Mouse (Mus musculus) forebrain, embryonic 15.5 days (tissue): Measurements from ENCODE around the gene Trnt1. TPM values are rescaled to one million over a fixed set of nuclear protein-coding genes. Genes with fewer than 3 reads are reported as not detected.
A peak's percentile ranks its signal among the peaks of the same experiment; 100 is the strongest.

Source experiments
- ATAC-seq: fragments of 200-750 bp; cut with Nextera tagmentation; replicated peaks from 2 replicates; pipeline ENCODE4 v1.8.0; 2017; ENCODE audit warnings: mild to moderate bottlenecking, moderate TSS enrichment, moderate library complexity
- H3K27ac ChIP-seq: fragments of 300-500 bp; sonication (generic); replicated peaks from 2 replicates; pipeline ENCODE4 v1.5.1; 2015; ENCODE audit warnings: mild to moderate bottlenecking, inconsistent platforms
- H3K27me3 ChIP-seq: fragments of 300-500 bp; sonication (generic); 2 replicates; pipeline ENCODE4 v1.6.1; 2015; ENCODE audit warnings: inconsistent platforms
- H3K36me3 ChIP-seq: fragments of 300-500 bp; sonication (generic); 2 replicates; pipeline ENCODE4 v1.6.1; 2015; ENCODE audit warnings: mild to moderate bottlenecking, inconsistent platforms
- H3K4me1 ChIP-seq: fragments of 300-500 bp; sonication (generic); 2 replicates; pipeline ENCODE4 v1.6.1; 2015; ENCODE audit warnings: inconsistent platforms
- H3K4me2 ChIP-seq: fragments of 300-500 bp; sonication (generic); replicated peaks from 2 replicates; pipeline ENCODE4 v1.6.1; 2015; ENCODE audit warnings: mild to moderate bottlenecking, inconsistent platforms
- H3K4me3 ChIP-seq: fragments of 300-500 bp; sonication (generic); 2 replicates; pipeline ENCODE4 v1.5.1; 2015; ENCODE audit warnings: mild to moderate bottlenecking, inconsistent platforms
- H3K9ac ChIP-seq: fragments of 300-500 bp; sonication (generic); replicated peaks from 2 replicates; pipeline ENCODE4 v1.6.1; 2015; ENCODE audit warnings: mild to moderate bottlenecking, inconsistent platforms
- H3K9me3 ChIP-seq: fragments of 300-500 bp; sonication (generic); 2 replicates; pipeline ENCODE4 v1.6.1; 2016; ENCODE audit warnings: inconsistent platforms
- WGBS: fragments of 180-500 bp; shearing (Covaris S2); methylation state at CpG from one replicate; pipeline ENCODE4 v1.1.7; 2015; ENCODE audit warnings: mixed read lengths; 5-methylcytosine and 5-hydroxymethylcytosine counted together
- polyA plus RNA-seq: library from polyadenylated mRNA; unstranded; fragments of >200 nt; fragmentation: Nextera tagmentation; extraction: Ambion mirVana; gene quantifications from 2 replicates; pipeline ENCODE4 v1.2.1, GENCODE M21; 2015

The Trnt1 gene
- polyA plus RNA-seq, 1 experiment from 2014 or later: 71.6 TPM

DNA sequence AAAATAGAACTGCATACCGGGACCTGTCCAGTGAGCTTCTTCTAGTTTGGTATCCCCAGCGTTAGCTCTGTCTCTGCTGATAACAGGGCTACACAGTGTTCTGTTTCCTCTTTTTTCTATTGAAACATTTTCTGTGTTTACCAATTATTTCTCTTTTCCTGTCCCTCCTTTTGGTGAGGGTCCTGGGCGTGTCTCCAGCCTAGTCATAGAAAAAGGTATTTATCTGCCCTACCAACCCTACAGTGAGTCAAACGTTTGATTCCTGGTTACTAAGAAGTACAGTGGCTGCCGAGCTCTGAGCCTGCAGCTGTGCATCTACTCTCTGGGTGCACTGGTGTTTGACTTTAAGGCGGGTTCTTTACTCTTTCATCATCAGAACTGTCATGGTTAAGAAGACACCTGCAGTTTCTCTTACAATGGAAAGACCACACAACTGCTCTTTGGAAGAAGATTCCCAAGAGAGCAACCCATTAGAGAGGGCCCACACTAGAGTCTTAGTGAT lies 20.0 kb upstream of the Trnt1 start, which contains the start of gene Il5ra:
Il5ra (minus strand) TSS at position 151 of the 502 bp plus-strand sequence.
- Histone ChIP-seq H3K27ac (no peak within 1 kb of the TSS), H3K9me3 (no peaks in the 10 kb centered on the region), H3K36me3 (no peaks in the 10 kb centered on the region), H3K27me3 (no peaks in the 10 kb centered on the region), H3K4me3 (no peak within 1 kb of the TSS), H3K4me1 (no peaks in the 10 kb centered on the region), H3K9ac (no peak within 1 kb of the TSS), H3K4me2 (no peak within 1 kb of the TSS)
- ATAC-seq: no peak
- WGBS: 80% methylated on average over 6 of the region's 6 CpGs

DNA sequence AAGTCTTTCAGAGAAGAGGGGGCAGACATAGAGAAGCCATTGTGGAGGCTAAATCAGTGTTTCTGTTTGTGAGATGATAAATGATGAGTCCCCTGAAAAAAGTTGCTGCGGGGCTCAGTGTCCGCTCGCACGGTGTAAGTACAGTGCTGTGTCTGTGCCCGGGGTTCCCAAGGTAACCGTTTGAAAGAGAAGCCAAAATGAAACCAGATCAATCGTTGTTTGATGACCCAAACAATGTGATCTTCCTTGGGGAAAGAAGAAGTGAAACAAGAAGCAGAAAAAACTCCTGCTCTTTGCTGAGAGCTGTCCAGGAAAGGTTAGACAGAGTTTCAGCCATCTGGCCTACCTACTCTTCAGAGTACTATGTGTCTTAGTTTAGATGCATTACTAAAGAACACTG lies 18.6 kb upstream of the Trnt1 start:
- ATAC-seq: no peak
- no peak overlapping the region for H3K27ac ChIP-seq
- 84% methylated on average over 7 of the region's 7 CpGs for WGBS
- no peak overlapping the region for H3K4me2 ChIP-seq
- no peaks in the 10 kb centered on the region for H3K9me3 ChIP-seq
- no peak overlapping the region for H3K4me3 ChIP-seq
- H3K36me3 ChIP-seq: no peaks in the 10 kb centered on the region
- no peak overlapping the region for H3K9ac ChIP-seq
- no peaks in the 10 kb centered on the region for H3K27me3 ChIP-seq
- no peaks in the 10 kb centered on the region for H3K4me1 ChIP-seq

GRCm38 (mm10) chr6:106758299-106758698 lies 10.6 kb upstream of the Trnt1 start:
- no peaks in the 10 kb centered on the region for H3K36me3 ChIP-seq
- no peak overlapping the region for H3K4me3 ChIP-seq
- no peaks in the 10 kb centered on the region for H3K9me3 ChIP-seq
- ATAC-seq: no peak
- no peak overlapping the region for H3K4me2 ChIP-seq
- no peaks in the 10 kb centered on the region for H3K4me1 ChIP-seq
- H3K27me3 ChIP-seq: no peaks in the 10 kb centered on the region
- no peak overlapping the region for H3K9ac ChIP-seq
- H3K27ac ChIP-seq: no peak overlapping the region
- WGBS: 81% methylated on average over 3 of the region's 3 CpGs

GRCm38 (mm10) chr6:106760473-106761218 lies 8.3 kb upstream of the Trnt1 start:
- WGBS: 90% methylated on average over 3 of the region's 3 CpGs
- no peak for ATAC-seq
- no peaks in the 10 kb centered on the region for H3K9me3 ChIP-seq
- H3K27me3 ChIP-seq: no peaks in the 10 kb centered on the region
- no peak overlapping the region for H3K4me2 ChIP-seq
- no peaks in the 10 kb centered on the region for H3K36me3 ChIP-seq
- no peak overlapping the region for H3K9ac ChIP-seq
- H3K27ac ChIP-seq: no peak overlapping the region
- H3K4me1 ChIP-seq: no peaks in the 10 kb centered on the region
- H3K4me3 ChIP-seq: no peak overlapping the region

GRCm38 (mm10) chr6:106761486-106761885 lies 7.4 kb upstream of the Trnt1 start:
- Histone ChIP-seq H3K27ac (no peak overlapping the region), H3K36me3 (no peaks in the 10 kb centered on the region), H3K4me1 (no peaks in the 10 kb centered on the region), H3K4me3 (no peak overlapping the region), H3K27me3 (no peaks in the 10 kb centered on the region), H3K9me3 (no peaks in the 10 kb centered on the region), H3K4me2 (no peak overlapping the region), H3K9ac (no peak overlapping the region)
- WGBS: 83% methylated on average over 1 of the region's 1 CpGs
- ATAC-seq: no peak

- Histone ChIP-seq H3K4me3 (no peak overlapping the region), H3K4me2 (no peak overlapping the region), H3K36me3 (no peaks in the 10 kb centered on the region), H3K27me3 (no peaks in the 10 kb centered on the region), H3K9me3 (no peaks in the 10 kb centered on the region), H3K4me1 (peaks cover 14% of the 10 kb centered on the region), H3K9ac (no peak overlapping the region), H3K27ac (no peak overlapping the region)
- WGBS: 87% methylated on average over 1 of the region's 1 CpGs
- no peak for ATAC-seq
Observed at GRCm38 (mm10) chr6:106765892-106766291, 3.0 kb upstream of the Trnt1 start.

DNA sequence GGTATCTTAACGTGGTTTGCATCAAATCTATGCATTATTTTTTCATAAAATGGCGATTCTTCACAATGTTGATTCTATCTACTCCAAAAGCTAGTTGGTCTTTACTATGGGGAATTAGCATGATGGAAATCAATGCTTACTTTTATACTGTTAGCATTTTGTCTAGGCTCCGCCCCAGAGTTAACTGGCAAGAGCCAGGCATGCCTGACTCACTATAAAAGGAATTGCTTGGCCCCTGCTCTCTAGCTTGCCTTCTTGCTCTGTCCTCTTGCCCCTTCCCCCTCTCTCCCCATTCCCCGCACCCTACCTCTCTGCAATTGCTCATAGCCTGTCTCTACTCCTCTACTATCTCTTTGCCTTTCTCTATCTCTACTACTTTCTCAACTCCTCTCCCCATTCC lies 2.1 kb upstream of the Trnt1 start:
- Histone ChIP-seq H3K4me3 (no peak overlapping the region), H3K36me3 (no peaks in the 10 kb centered on the region), H3K27me3 (no peaks in the 10 kb centered on the region), H3K9me3 (no peaks in the 10 kb centered on the region), H3K9ac (no peak overlapping the region), H3K4me2 (no peak overlapping the region), H3K4me1 (peaks cover 14% of the 10 kb centered on the region), H3K27ac (no peak overlapping the region)
- WGBS: 79% methylated on average over 4 of the region's 4 CpGs
- ATAC-seq: no peak

DNA sequence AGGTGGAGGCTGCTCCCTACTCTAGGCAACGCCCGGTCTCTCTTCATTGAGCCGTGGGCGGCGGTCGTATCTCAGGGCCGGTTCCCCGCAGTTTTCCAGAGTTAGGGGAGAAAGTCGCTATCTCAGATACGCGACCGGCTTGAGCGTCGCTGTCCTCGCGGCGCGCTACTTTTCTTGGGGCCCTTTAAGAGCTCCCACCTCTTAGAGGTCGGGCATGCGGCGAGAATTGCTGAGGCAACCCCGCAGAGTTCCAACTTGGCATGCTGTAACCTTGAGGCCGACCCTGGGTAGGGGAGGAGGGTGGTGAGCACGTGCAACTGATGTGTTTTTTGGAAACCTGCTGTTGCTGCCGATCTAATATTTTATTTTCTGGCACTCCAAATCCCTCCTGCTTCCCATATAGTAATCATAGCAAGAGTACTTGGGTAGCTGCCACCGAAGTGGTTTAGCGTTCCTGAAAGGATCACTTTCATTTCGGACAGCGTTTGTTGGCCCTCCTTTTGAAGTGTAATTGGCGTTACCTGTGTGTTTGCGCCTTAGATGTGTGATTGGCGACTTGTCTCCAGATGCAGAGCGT lies 458 bp downstream of the Trnt1 start:
- H3K9ac ChIP-seq: peak overlapping the region; percentile 50
- H3K36me3 ChIP-seq: peaks cover 18% of the 10 kb centered on the region
- WGBS: 2% methylated on average over 33 of the region's 33 CpGs
- H3K4me3 ChIP-seq: peak overlapping the region; percentile 74
- H3K9me3 ChIP-seq: no peaks in the 10 kb centered on the region
- no peaks in the 10 kb centered on the region for H3K27me3 ChIP-seq
- peaks cover 14% of the 10 kb centered on the region for H3K4me1 ChIP-seq
- no peak; the same call in 1 of the 2 replicates for ATAC-seq
- peak overlapping the region; percentile 64 for H3K4me2 ChIP-seq
- no peak overlapping the region for H3K27ac ChIP-seq

DNA sequence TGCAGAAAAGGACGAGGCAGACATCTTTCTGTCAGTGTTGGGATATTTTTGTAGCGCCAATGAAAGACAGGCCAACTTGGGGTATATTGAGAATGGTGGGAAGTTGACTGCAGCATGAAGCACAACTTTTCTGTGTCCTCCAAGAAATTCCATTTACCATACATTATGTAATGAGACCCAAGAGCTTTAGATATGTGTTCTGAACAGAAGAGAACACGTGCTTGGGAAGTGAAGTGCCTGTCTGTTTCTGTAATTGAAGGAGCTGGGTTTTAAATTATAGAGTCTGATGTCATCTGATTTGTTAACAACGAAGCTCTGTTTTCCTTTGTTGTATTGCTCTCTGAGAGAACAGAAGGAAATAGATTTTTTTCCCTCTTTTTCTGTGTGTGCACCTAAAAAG lies 1.1 kb downstream of the Trnt1 start:
- Histone ChIP-seq H3K27ac (no peak overlapping the region), H3K4me1 (peaks cover 14% of the 10 kb centered on the region), H3K9ac (peak overlapping the region; percentile 50), H3K4me2 (peak overlapping the region; percentile 64), H3K36me3 (peaks cover 22% of the 10 kb centered on the region), H3K4me3 (peak overlapping the region; percentile 74), H3K9me3 (no peaks in the 10 kb centered on the region), H3K27me3 (no peaks in the 10 kb centered on the region)
- WGBS: 29% methylated on average over 4 of the region's 4 CpGs
- ATAC-seq: no peak

GRCm38 (mm10) chr6:106787138-106787537 lies 18.2 kb downstream of the Trnt1 start:
- peaks cover 48% of the 10 kb centered on the region for H3K36me3 ChIP-seq
- no peak for ATAC-seq
- no peaks in the 10 kb centered on the region for H3K9me3 ChIP-seq
- H3K27me3 ChIP-seq: no peaks in the 10 kb centered on the region
- no peak overlapping the region for H3K9ac ChIP-seq
- no peaks in the 10 kb centered on the region for H3K4me1 ChIP-seq
- H3K27ac ChIP-seq: no peak overlapping the region
- H3K4me2 ChIP-seq: no peak overlapping the region
- WGBS: 94% methylated on average over 3 of the region's 3 CpGs
- no peak overlapping the region for H3K4me3 ChIP-seq

- Histone ChIP-seq H3K9ac (no peak overlapping the region), H3K36me3 (peaks cover 59% of the 10 kb centered on the region), H3K27ac (no peak overlapping the region), H3K4me3 (no peak overlapping the region), H3K27me3 (no peaks in the 10 kb centered on the region), H3K4me2 (no peak overlapping the region), H3K9me3 (no peaks in the 10 kb centered on the region), H3K4me1 (no peaks in the 10 kb centered on the region)
- ATAC-seq: no peak
- 95% methylated on average over 8 of the region's 8 CpGs for WGBS
Observed at GRCm38 (mm10) chr6:106791429-106791828, 22.5 kb downstream of the Trnt1 start.

- WGBS: 93% methylated on average over 5 of the region's 5 CpGs
- ATAC-seq: no peak
Observed at GRCm38 (mm10) chr6:106792486-106792885, 23.6 kb downstream of the Trnt1 start.

More at GRCm38 (mm10) chr6:106792486-106792885, 23.6 kb downstream of the Trnt1 start:
- Histone ChIP-seq H3K27ac (no peak overlapping the region), H3K4me1 (no peaks in the 10 kb centered on the region), H3K4me3 (no peak overlapping the region), H3K4me2 (no peak overlapping the region), H3K27me3 (no peaks in the 10 kb centered on the region), H3K9me3 (no peaks in the 10 kb centered on the region), H3K9ac (no peak overlapping the region), H3K36me3 (peaks cover 59% of the 10 kb centered on the region)
